8 mouse cellular contexts compared by ENCODE assay signal in genomic region chr13:3610795-3611438, GRCm38 (mm10). TPM values are rescaled to one million over a fixed set of nuclear protein-coding genes. Genes with fewer than 3 reads are reported as not detected.
DNase-seq lines count a peak whose midpoint lies in the region; ATAC-seq and TF ChIP-seq lines count a peak whose summit lies in the region.

Fam208b (minus strand) TSS chr13:3611108.

- no peaks in the 10 kb centered on the region for H3K36me3 ChIP-seq in embryonic facial prominence, embryonic 13.5 days
- no peaks in the 10 kb centered on the region for H3K36me3 ChIP-seq in kidney, adult 2 months (ENCODE audit: control insufficient read depth, insufficient read depth, low read length)
- no peaks in the 10 kb centered on the region; the same call in 1 of the 2 replicates for H3K36me3 ChIP-seq in limb, embryonic 12.5 days
- no peaks in the 10 kb centered on the region for H3K36me3 ChIP-seq in midbrain, embryonic 15.5 days (replicated peaks)
- H3K36me3 ChIP-seq in spleen, adult 2 months (ENCODE audit: control insufficient read depth, insufficient read depth, low read length): no peaks in the 10 kb centered on the region

- peak within 1 kb of the TSS; percentile 92 for H3K9ac ChIP-seq in embryonic facial prominence, embryonic 13.5 days
- H3K9ac ChIP-seq in limb, embryonic 12.5 days (replicated peaks): peak within 1 kb of the TSS; percentile 88
- H3K9ac ChIP-seq in midbrain, embryonic 15.5 days: peak within 1 kb of the TSS; percentile 72

- no peaks in the 10 kb centered on the region for H3K9me3 ChIP-seq in embryonic facial prominence, embryonic 13.5 days
- no peaks in the 10 kb centered on the region for H3K9me3 ChIP-seq in limb, embryonic 12.5 days
- H3K9me3 ChIP-seq in midbrain, embryonic 15.5 days: no peaks in the 10 kb centered on the region

- H3K27ac ChIP-seq in embryonic facial prominence, embryonic 13.5 days: peak within 1 kb of the TSS; percentile 96
- peak within 1 kb of the TSS; percentile 14; the same call in 1 of the 2 replicates for H3K27ac ChIP-seq in kidney, adult 2 months (ENCODE audit: insufficient read depth, low read depth, low read length)
- peak within 1 kb of the TSS; percentile 96 for H3K27ac ChIP-seq in limb, embryonic 12.5 days
- peak within 1 kb of the TSS; percentile 88 for H3K27ac ChIP-seq in midbrain, embryonic 15.5 days
- peak within 1 kb of the TSS; percentile 94 for H3K27ac ChIP-seq in spleen, adult 2 months (ENCODE audit: insufficient read depth, low read length)

- H3K4me2 ChIP-seq in embryonic facial prominence, embryonic 13.5 days: peak within 1 kb of the TSS; percentile 70
- H3K4me2 ChIP-seq in limb, embryonic 12.5 days: peak within 1 kb of the TSS; percentile 68
- peak within 1 kb of the TSS; percentile 72 for H3K4me2 ChIP-seq in midbrain, embryonic 15.5 days

- no peak for TF ChIP-seq CTCF in kidney, adult 2 months (conservative IDR thresholded peaks at IDR 0.05; ENCODE audit: insufficient read depth, insufficient read length, low read depth, low read length)
- no peak for TF ChIP-seq CTCF in spleen, adult 2 months (IDR thresholded peaks at IDR 0.05; ENCODE audit: extremely low read depth, insufficient read depth, insufficient read length, insufficient replicate concordance)

- no peak for TF ChIP-seq POLR2A in kidney, adult 2 months (IDR thresholded peaks at IDR 0.05; ENCODE audit: low read depth, low read length)
- peak; percentile 25 for TF ChIP-seq POLR2A in spleen, adult 2 months (IDR thresholded peaks at IDR 0.05; ENCODE audit: low read depth, low read length)

- WGBS in embryonic facial prominence, embryonic 13.5 days: under 1% methylated on average over 58 of the region's 58 CpGs
- 1% methylated on average over 58 of the region's 58 CpGs for WGBS in kidney, adult 2 months
- under 1% methylated on average over 58 of the region's 58 CpGs for WGBS in limb, embryonic 12.5 days
- WGBS in midbrain, embryonic 15.5 days: under 1% methylated on average over 58 of the region's 58 CpGs
- WGBS in spleen, adult 2 months: under 1% methylated on average over 58 of the region's 58 CpGs

- ATAC-seq in embryonic facial prominence, embryonic 13.5 days (ENCODE audit: insufficient number of reproducible peaks, insufficient read depth, low FRiP score, low TSS enrichment, low read depth): peak; percentile 99
- peak; percentile 99 for ATAC-seq in limb, embryonic 12.5 days (ENCODE audit: insufficient number of reproducible peaks, insufficient read depth, low FRiP score, low TSS enrichment, low read depth)
- peak; percentile 99 for ATAC-seq in midbrain, embryonic 15.5 days (replicated peaks)

- H3K4me1 ChIP-seq in embryonic facial prominence, embryonic 13.5 days: no peaks in the 10 kb centered on the region
- H3K4me1 ChIP-seq in kidney, adult 2 months (ENCODE audit: control insufficient read depth, insufficient read depth, low read length): 0 out of 2 replicates have a peak, but pooled peaks cover 3% of the 10 kb centered on the region
- H3K4me1 ChIP-seq in limb, embryonic 12.5 days (replicated peaks): no peaks in the 10 kb centered on the region
- H3K4me1 ChIP-seq in midbrain, embryonic 15.5 days: peaks cover 6% of the 10 kb centered on the region
- no peaks in the 10 kb centered on the region for H3K4me1 ChIP-seq in spleen, adult 2 months (ENCODE audit: control insufficient read depth, insufficient read depth, insufficient read length)

- peak; percentile 97 for DNase-seq in 3134 (ENCODE audit: extremely low read depth, insufficient read length, low spot score)
- DNase-seq in adrenal gland, postnatal 36 days: peak; percentile 98 to 99
- DNase-seq in heart, adult 18-20 months: peak; percentile 98 to 99
- DNase-seq in kidney, adult 2 months: peak; percentile 100
- DNase-seq in spleen, adult 2 months (ENCODE audit: low read depth in 1 of 2, low spot score in 2 of 2): peak; percentile 98

- H3K4me3 ChIP-seq in embryonic facial prominence, embryonic 13.5 days: peak within 1 kb of the TSS; percentile 96
- peak within 1 kb of the TSS; percentile 80 for H3K4me3 ChIP-seq in kidney, adult 2 months (ENCODE audit: insufficient read depth, low read depth, low read length)
- peak within 1 kb of the TSS; percentile 93 for H3K4me3 ChIP-seq in limb, embryonic 12.5 days (replicated peaks)
- H3K4me3 ChIP-seq in midbrain, embryonic 15.5 days: peak within 1 kb of the TSS; percentile 77
- peak within 1 kb of the TSS; percentile 82 for H3K4me3 ChIP-seq in spleen, adult 2 months (ENCODE audit: extremely low read depth, insufficient read depth, insufficient read length)

- peaks cover 5% of the 10 kb centered on the region; the same call in 1 of the 2 replicates for H3K27me3 ChIP-seq in embryonic facial prominence, embryonic 13.5 days
- H3K27me3 ChIP-seq in kidney, adult 2 months (replicated peaks; ENCODE audit: control insufficient read depth, insufficient read depth, low read length): no peaks in the 10 kb centered on the region
- no peaks in the 10 kb centered on the region for H3K27me3 ChIP-seq in limb, embryonic 12.5 days
- 0 out of 2 replicates have a peak, but pooled peaks cover 4% of the 10 kb centered on the region for H3K27me3 ChIP-seq in midbrain, embryonic 15.5 days (replicated peaks)
- no peaks in the 10 kb centered on the region for H3K27me3 ChIP-seq in spleen, adult 2 months (ENCODE audit: control insufficient read depth, insufficient read depth, low read length)

RNA-seq across cellular contexts. Expression of gene Fam208b, which starts in this region (rescaled TPM):
- total RNA-seq in adrenal gland, postnatal 36 days (2021): 10 to 100 TPM; 23.0 to 25.0 TPM
- polyA plus RNA-seq in embryonic facial prominence, embryonic 13.5 days (2015; fragmentation: Nextera tagmentation; extraction: Ambion mirVana): 23.4 and 25.0 TPM in 2 replicates
- total RNA-seq in heart, adult 18-20 months (2021): 10 to 100 TPM; 10.7 to 11.6 TPM
- 2.3 and 2.8 TPM in 2 replicates for polyA plus RNA-seq in kidney, adult 2 months (2012; rRNA removed)
- 26.6 and 28.3 TPM in 2 replicates for polyA plus RNA-seq in limb, embryonic 12.5 days (2016; fragmentation: Nextera tagmentation; extraction: Ambion mirVana)
- 18.5 and 19.3 TPM in 2 replicates for polyA plus RNA-seq in midbrain, embryonic 15.5 days (2015; fragmentation: Nextera tagmentation; extraction: Ambion mirVana)
- 2.9 and 3.1 TPM in 2 replicates for polyA plus RNA-seq in spleen, adult 2 months (2012; rRNA removed)

Comparison
In these comparisons a context has a peak if more than half of its experiments do, and no peak if none do; other contexts are left out.
1. Peak in every context shown above with its lines: DNase-seq, ATAC-seq, H3K4me3 ChIP-seq and H3K27ac ChIP-seq.
2. H3K27ac ChIP-seq: peak in every context shown above with its lines; median percentile 96 in embryonic facial prominence, embryonic 13.5 days; 96 in limb, embryonic 12.5 days; 94 in spleen, adult 2 months; 88 in midbrain, embryonic 15.5 days; 14 in kidney, adult 2 months.